Mouse (Mus musculus): ENCODE data around the gene Gm8104.
"Not testable (repeated sequence)": the region's sequence is repeated elsewhere in the genome, so short reads cannot be mapped to it uniquely, and the experiment has no call there.

DNA sequence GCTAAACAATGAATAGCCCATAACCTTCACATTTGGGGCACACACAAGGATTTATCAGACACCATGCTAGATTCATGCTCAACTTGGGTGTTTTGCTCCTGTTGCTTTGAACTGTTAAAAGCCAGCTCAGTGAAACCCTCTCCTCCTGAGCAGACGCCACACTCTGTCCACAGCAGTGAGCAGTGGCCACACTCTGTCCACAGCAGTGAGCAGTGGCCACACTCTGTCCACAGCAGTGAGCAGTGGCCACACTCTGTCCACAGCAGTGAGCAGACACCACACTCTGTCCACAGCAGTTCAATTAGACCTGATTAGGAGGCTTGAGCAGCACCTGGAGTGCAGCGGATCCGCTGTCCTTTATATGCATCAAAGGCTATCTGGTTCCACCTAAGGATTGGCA lies 19.3 kb downstream of the Gm8104 start:
- not testable (repeated sequence) for TF ChIP-seq POLR2A (IDR thresholded peaks at IDR 0.05; ENCODE audit: borderline replicate concordance, insufficient read depth, low read length); CTCF (IDR thresholded peaks at IDR 0.05; ENCODE audit: borderline replicate concordance, insufficient read depth, low read depth, low read length)
